Mouse (Mus musculus) ES-Bruce4 (cell line): ENCODE results near the gene Herc2. TPM values are rescaled to one million over a fixed set of nuclear protein-coding genes. Genes with fewer than 3 reads are reported as not detected.

Experiments
- H3K27ac ChIP-seq: 2 replicates; pipeline ENCODE4 v1.5.1; 2012; ENCODE audit warnings: low read length, inconsistent platforms; ENCODE audit not compliant: insufficient read depth
- H3K27me3 ChIP-seq: 2 replicates; pipeline ENCODE4 v1.6.1; 2012; ENCODE audit warnings: mild to moderate bottlenecking, low read length, inconsistent platforms; ENCODE audit not compliant: control insufficient read depth, poor library complexity, insufficient read depth, severe bottlenecking
- H3K36me3 ChIP-seq: 2 replicates; pipeline ENCODE4 v1.6.1; 2012; ENCODE audit warnings: inconsistent platforms, mild to moderate bottlenecking, low read length, moderate library complexity; ENCODE audit not compliant: control insufficient read depth, poor library complexity, insufficient read depth, severe bottlenecking
- H3K4me1 ChIP-seq: one replicate; pipeline ENCODE4 v1.8.1; 2011; ENCODE audit warnings: low read length; ENCODE audit not compliant: control insufficient read depth, insufficient read depth
- H3K4me3 ChIP-seq: 2 replicates; pipeline ENCODE4 v1.5.1; 2011; ENCODE audit warnings: low read depth, mild to moderate bottlenecking, low read length
- H3K9ac ChIP-seq: 2 replicates; pipeline ENCODE4 v1.6.1; 2012; ENCODE audit warnings: low read depth, mild to moderate bottlenecking, inconsistent platforms; ENCODE audit not compliant: poor library complexity, severe bottlenecking
- H3K9me3 ChIP-seq: replicated peaks from 2 replicates; pipeline ENCODE4 v1.6.1; 2012; ENCODE audit warnings: mild to moderate bottlenecking, low read length, inconsistent platforms; ENCODE audit not compliant: control insufficient read depth, poor library complexity, insufficient read depth, severe bottlenecking
- CTCF ChIP-seq: IDR thresholded peaks from one replicate; pipeline ENCODE4 v1.8.1; 2011; ENCODE audit warnings: low read depth, low read length
- EP300 ChIP-seq: IDR thresholded peaks from 2 replicates; pipeline ENCODE4 v1.6.1; 2011; ENCODE audit warnings: low read depth, low read length; ENCODE audit not compliant: insufficient read depth
- POLR2A ChIP-seq: IDR thresholded peaks from one replicate; pipeline ENCODE4 v1.8.1; 2011; ENCODE audit warnings: low read length; ENCODE audit not compliant: insufficient read depth
- polyA plus RNA-seq: library from polyadenylated mRNA; stranded (reverse); fragments of >200 nt; gene quantifications from 2 replicates; pipeline ENCODE4 v1.2.4, GENCODE M21; 2011; ENCODE audit warnings: low read depth; ENCODE audit not compliant: missing spikeins, insufficient read depth, insufficient read length

Herc2 gene
- polyA plus RNA-seq, 1 experiment = 43.4 TPM

DNA sequence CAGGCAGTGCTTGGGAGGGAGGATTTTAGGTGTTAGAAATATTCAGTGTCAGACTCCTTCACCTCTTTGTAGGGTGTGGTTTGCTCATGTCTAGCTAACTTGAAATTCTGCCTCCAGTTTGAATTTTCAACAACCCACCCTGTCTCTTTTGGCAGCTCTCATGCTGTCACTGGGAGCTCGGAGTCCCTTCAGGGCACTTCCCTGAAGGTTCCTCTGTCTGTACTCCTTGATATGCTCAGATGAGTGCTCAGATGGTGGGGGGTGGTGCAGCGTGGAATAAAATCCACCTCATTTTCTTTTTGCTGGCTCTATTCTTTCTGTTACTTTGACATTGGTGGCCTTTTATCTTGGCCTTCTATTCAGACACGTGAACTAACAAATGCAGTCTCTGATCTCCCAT lies 127.4 kb downstream of the Herc2 start:
- no peak overlapping the region for H3K27ac ChIP-seq
- no peaks in the 10 kb centered on the region for H3K4me1 ChIP-seq
- no peak overlapping the region for H3K9ac ChIP-seq
- TF ChIP-seq POLR2A (no peak), CTCF (no peak), EP300 (no peak)
- no peaks in the 10 kb centered on the region; the same call in 1 of the 2 replicates for H3K36me3 ChIP-seq
- no peak overlapping the region for H3K4me3 ChIP-seq
- no peaks in the 10 kb centered on the region for H3K9me3 ChIP-seq
- H3K27me3 ChIP-seq = no peaks in the 10 kb centered on the region

GRCm38 (mm10) chr7:56191041-56191440 lies 141.0 kb downstream of the Herc2 start:
- Histone ChIP-seq H3K36me3 (peaks cover 3% of the 10 kb centered on the region; the same call in 1 of the 2 replicates), H3K4me1 (no peaks in the 10 kb centered on the region), H3K4me3 (no peak overlapping the region), H3K27ac (no peak overlapping the region), H3K9ac (no peak overlapping the region), H3K9me3 (no peaks in the 10 kb centered on the region), H3K27me3 (no peaks in the 10 kb centered on the region)
- no peak for TF ChIP-seq CTCF
- no peak for TF ChIP-seq EP300
- no peak for TF ChIP-seq POLR2A

DNA sequence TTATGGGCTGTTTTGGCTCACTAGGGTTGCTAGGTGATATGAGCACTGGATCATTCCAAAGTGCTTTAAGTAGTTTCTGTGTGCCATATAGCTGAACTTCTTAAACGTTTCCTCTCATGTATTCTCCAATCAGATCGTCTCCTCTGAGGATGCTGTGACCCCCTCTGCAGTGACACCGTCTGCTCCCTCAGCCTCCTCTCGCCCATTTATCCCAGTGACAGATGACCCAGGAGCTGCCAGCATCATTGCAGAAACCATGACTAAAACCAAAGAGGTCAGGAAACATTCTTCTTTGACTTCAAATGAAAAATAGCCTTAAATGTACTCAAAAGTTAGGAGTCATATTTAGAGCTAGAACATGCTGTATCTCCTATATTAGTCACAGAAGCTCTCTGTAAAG lies 141.7 kb downstream of the Herc2 start:
- TF ChIP-seq CTCF = no peak
- TF ChIP-seq POLR2A = no peak
- TF ChIP-seq EP300 = no peak
- no peaks in the 10 kb centered on the region for H3K27me3 ChIP-seq
- H3K36me3 ChIP-seq = peaks cover 3% of the 10 kb centered on the region; the same call in 1 of the 2 replicates
- H3K4me1 ChIP-seq = no peaks in the 10 kb centered on the region
- H3K9ac ChIP-seq = no peak overlapping the region
- no peaks in the 10 kb centered on the region for H3K9me3 ChIP-seq
- no peak overlapping the region for H3K4me3 ChIP-seq
- H3K27ac ChIP-seq = no peak overlapping the region

GRCm38 (mm10) chr7:56201483-56202218 lies 151.7 kb downstream of the Herc2 start:
- H3K4me3 ChIP-seq = no peak overlapping the region
- H3K4me1 ChIP-seq = no peaks in the 10 kb centered on the region
- no peaks in the 10 kb centered on the region for H3K27me3 ChIP-seq
- TF ChIP-seq CTCF = no peak
- TF ChIP-seq POLR2A = no peak
- no peak for TF ChIP-seq EP300
- H3K9ac ChIP-seq = no peak overlapping the region
- peaks cover 11% of the 10 kb centered on the region; the same call in 1 of the 2 replicates for H3K36me3 ChIP-seq
- no peaks in the 10 kb centered on the region for H3K9me3 ChIP-seq
- no peak overlapping the region for H3K27ac ChIP-seq

DNA sequence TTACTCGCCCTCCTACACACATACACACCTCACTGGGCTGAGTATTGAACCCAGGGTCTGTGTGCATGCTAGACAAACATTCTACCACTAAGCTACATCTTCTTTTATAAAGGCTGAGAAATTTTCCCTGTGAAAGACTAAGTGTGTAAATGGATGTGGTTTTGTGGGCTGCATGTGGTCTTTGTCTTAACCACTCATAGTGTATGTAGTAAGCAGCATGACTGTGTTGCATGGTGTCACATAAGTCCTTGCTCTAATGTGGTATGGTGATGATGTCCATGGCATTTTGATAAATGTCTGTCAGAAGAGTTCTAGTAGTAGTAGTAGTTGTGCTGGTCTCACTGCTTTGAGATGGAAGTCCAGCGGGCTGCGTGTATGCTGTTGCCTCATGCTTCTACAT lies 152.8 kb downstream of the Herc2 start:
- no peak overlapping the region for H3K4me3 ChIP-seq
- peaks cover 10% of the 10 kb centered on the region; the same call in 1 of the 2 replicates for H3K36me3 ChIP-seq
- TF ChIP-seq POLR2A (no peak), EP300 (no peak), CTCF (no peak)
- H3K9me3 ChIP-seq = no peaks in the 10 kb centered on the region
- no peak overlapping the region for H3K27ac ChIP-seq
- H3K27me3 ChIP-seq = no peaks in the 10 kb centered on the region
- H3K9ac ChIP-seq = no peak overlapping the region
- H3K4me1 ChIP-seq = no peaks in the 10 kb centered on the region

GRCm38 (mm10) chr7:56203286-56203685 lies 153.3 kb downstream of the Herc2 start:
- Histone ChIP-seq H3K27me3 (no peaks in the 10 kb centered on the region), H3K27ac (no peak overlapping the region), H3K36me3 (peaks cover 10% of the 10 kb centered on the region; the same call in 1 of the 2 replicates), H3K9ac (no peak overlapping the region), H3K9me3 (no peaks in the 10 kb centered on the region), H3K4me3 (no peak overlapping the region), H3K4me1 (no peaks in the 10 kb centered on the region)
- TF ChIP-seq EP300 = no peak
- TF ChIP-seq CTCF = no peak
- no peak for TF ChIP-seq POLR2A
